Mouse (Mus musculus) heart, embryonic 14.5 days (tissue): ENCODE results near the gene Fam3c. TPM values are rescaled to one million over a fixed set of nuclear protein-coding genes. Genes with fewer than 3 reads are reported as not detected.

ENCODE experiments used
- polyA plus RNA-seq: library from polyadenylated mRNA; unstranded; fragments of >200 nt; fragmentation: Nextera tagmentation; extraction: Ambion mirVana; gene quantifications from 2 replicates; pipeline ENCODE4 v1.2.1, GENCODE M21; 2014

Gene Fam3c
- polyA plus RNA-seq, 1 experiment from 2014 or later, result 49.6 TPM

Other genes starting within 250 kb of the Fam3c start
- gene Wnt16, start 68.0 kb downstream of the Fam3c start, polyA plus RNA-seq, result 1.9 and 2.4 TPM in 2 replicates